Mouse (Mus musculus): ENCODE results near the gene Ak7. TPM values are rescaled to one million over a fixed set of nuclear protein-coding genes. Genes with fewer than 3 reads are reported as not detected.

The Ak7 gene
- polyA plus RNA-seq, 1 experiment from 2014 or later: 0.07 TPM

DNA sequence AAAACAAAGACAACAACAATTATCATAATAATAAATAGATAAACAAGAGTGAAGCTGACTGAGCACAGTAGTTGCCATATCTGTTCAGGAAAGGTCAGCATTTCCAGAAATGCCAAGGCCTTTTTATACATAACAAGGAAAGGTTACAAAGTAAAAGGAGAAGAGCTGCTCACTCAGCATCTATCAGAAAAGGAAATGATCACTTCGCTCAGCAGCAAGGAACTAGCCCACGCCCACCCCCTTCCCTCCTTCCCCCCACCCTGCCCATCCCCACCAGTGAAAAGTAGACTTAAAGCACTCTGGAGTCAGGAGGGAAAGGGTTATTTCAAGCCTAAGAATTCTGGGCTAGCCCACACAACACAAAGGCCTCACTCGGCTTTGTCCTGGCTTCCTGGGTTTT is 14.4 kb downstream of the Ak7 start:
- H3K9ac ChIP-seq (ENCODE audit: low read length): no peak overlapping the region
- H3K4me3 ChIP-seq (ENCODE audit: control insufficient read depth in 1 of 2, insufficient read depth in 1 of 2, low read depth in 1 of 2, low read length in 2 of 2): no peak overlapping the region
- 72% methylated on average over 3 of the region's 3 CpGs for WGBS
- no peak overlapping the region for H3K27ac ChIP-seq (replicated peaks in 1 of 2; ENCODE audit: control insufficient read depth in 1 of 2, insufficient read depth in 1 of 2, low read depth in 2 of 2, low read length in 2 of 2)
- no peaks in the 10 kb centered on the region for H3K27me3 ChIP-seq (ENCODE audit: control insufficient read depth, insufficient read depth, low read length)
- H3K9me3 ChIP-seq (ENCODE audit: control insufficient read depth, low read length): no peaks in the 10 kb centered on the region
- no peak for ATAC-seq (ENCODE audit: insufficient number of reproducible peaks, insufficient read depth, low FRiP score, low read depth)
- H3K36me3 ChIP-seq (ENCODE audit: control insufficient read depth, insufficient read depth, low read length): no peaks in the 10 kb centered on the region
- no peaks in the 10 kb centered on the region for H3K4me1 ChIP-seq (ENCODE audit: control insufficient read depth in 2 of 2, insufficient read depth in 2 of 2, low read length in 2 of 2)
- H3K4me2 ChIP-seq (ENCODE audit: low read length): no peak overlapping the region

DNA sequence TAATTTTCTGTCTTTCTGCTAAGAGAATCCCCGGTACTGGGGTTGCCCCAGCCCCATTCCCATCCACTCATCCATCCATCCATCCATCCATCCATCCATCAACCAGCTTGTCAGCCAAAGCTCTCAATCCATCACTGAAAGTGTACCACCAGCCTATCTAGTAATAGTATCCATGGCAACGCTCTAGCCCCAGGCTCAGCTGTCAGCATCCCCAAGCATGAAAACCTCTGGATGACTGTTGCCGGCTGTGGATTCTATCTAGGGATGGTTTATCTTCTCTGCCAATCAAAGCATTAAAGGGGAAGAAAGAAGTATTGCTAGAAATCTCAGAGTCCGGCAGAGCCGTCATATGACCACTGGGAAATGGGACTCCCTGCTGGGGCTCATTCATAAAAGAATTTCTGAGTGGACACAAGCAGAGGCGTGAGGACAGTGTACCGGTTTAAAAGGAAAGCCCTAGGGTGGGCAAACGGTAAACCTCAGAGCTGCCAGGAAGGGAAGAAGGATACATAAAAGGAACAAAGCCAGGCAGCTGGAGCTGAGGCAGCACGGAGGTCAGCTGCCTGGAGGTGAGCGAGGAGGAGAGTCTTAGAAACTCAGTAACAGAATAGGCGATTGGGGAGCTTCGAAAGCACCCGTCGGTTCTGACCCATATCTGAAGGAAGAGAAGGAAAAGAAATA is 15.8 kb downstream of the Ak7 start:
- H3K4me2 ChIP-seq (ENCODE audit: low read length): no peak overlapping the region
- no peak overlapping the region for H3K9ac ChIP-seq (ENCODE audit: low read length)
- H3K4me1 ChIP-seq (ENCODE audit: control insufficient read depth in 2 of 2, insufficient read depth in 2 of 2, low read length in 2 of 2): no peaks in the 10 kb centered on the region
- no peak overlapping the region for H3K27ac ChIP-seq (replicated peaks in 1 of 2; ENCODE audit: control insufficient read depth in 1 of 2, insufficient read depth in 1 of 2, low read depth in 2 of 2, low read length in 2 of 2)
- WGBS: 56% methylated on average over 14 of the region's 14 CpGs
- no peaks in the 10 kb centered on the region for H3K36me3 ChIP-seq (ENCODE audit: control insufficient read depth, insufficient read depth, low read length)
- no peaks in the 10 kb centered on the region for H3K27me3 ChIP-seq (ENCODE audit: control insufficient read depth, insufficient read depth, low read length)
- no peak overlapping the region for H3K4me3 ChIP-seq (ENCODE audit: control insufficient read depth in 1 of 2, insufficient read depth in 1 of 2, low read depth in 1 of 2, low read length in 2 of 2)
- H3K9me3 ChIP-seq (ENCODE audit: control insufficient read depth, low read length): no peaks in the 10 kb centered on the region
- ATAC-seq (ENCODE audit: insufficient number of reproducible peaks, insufficient read depth, low FRiP score, low read depth): no peak

DNA sequence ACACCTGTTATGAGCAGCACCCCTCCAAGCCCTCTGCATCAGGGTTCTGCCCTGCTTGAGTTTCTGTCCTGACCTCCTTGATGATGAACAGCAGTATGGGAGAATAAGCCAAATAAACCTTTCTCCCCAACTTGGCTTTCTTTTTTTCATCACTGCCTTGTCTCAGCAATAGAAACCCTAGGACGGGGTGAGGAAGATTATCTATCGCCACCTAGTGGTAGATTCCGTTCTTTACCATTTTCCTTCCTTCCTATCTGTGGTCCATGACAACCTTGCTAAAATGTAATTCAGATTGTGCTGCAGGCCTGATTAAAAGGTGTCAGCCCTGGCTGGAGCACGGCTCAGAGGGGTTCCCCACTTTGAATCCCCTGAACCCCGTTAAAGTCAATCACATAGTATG is 16.9 kb downstream of the Ak7 start:
- ATAC-seq (ENCODE audit: insufficient number of reproducible peaks, insufficient read depth, low FRiP score, low read depth): no peak

DNA sequence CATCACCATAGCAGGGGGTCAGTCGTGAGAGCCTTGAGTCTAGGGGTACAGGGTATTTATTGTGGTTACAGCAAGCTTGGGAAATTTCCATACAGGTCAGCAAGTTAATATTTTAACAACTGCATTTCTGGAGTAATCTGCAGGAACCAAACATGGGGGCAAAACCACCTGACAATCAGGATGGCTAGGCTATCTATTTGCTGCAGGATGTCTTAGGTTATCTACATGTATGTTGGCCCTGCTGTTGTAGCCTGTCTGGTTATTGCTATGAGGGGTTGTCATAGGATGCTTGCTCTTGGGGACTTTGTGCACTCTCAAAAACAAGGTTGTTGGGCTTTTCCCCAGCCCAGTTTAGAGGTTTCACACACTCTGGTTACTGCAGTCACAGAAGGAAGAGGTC is 18.8 kb downstream of the Ak7 start:
- 61% methylated on average over 1 of the region's 1 CpGs for WGBS
- H3K4me3 ChIP-seq (ENCODE audit: control insufficient read depth in 1 of 2, insufficient read depth in 1 of 2, low read depth in 1 of 2, low read length in 2 of 2): no peak overlapping the region
- H3K27ac ChIP-seq (replicated peaks in 1 of 2; ENCODE audit: control insufficient read depth in 1 of 2, insufficient read depth in 1 of 2, low read depth in 2 of 2, low read length in 2 of 2): no peak overlapping the region
- H3K4me1 ChIP-seq (ENCODE audit: control insufficient read depth in 2 of 2, insufficient read depth in 2 of 2, low read length in 2 of 2): no peaks in the 10 kb centered on the region
- no peak overlapping the region for H3K9ac ChIP-seq (ENCODE audit: low read length)
- H3K4me2 ChIP-seq (ENCODE audit: low read length): no peak overlapping the region
- H3K9me3 ChIP-seq (ENCODE audit: control insufficient read depth, low read length): no peaks in the 10 kb centered on the region
- no peaks in the 10 kb centered on the region for H3K36me3 ChIP-seq (ENCODE audit: control insufficient read depth, insufficient read depth, low read length)
- H3K27me3 ChIP-seq (ENCODE audit: control insufficient read depth, insufficient read depth, low read length): no peaks in the 10 kb centered on the region
- no peak for ATAC-seq (ENCODE audit: insufficient number of reproducible peaks, insufficient read depth, low FRiP score, low read depth)

More for the DNA sequence above, 16.9 kb downstream of the Ak7 start:
- H3K27ac ChIP-seq (replicated peaks in 1 of 2; ENCODE audit: control insufficient read depth in 1 of 2, insufficient read depth in 1 of 2, low read depth in 2 of 2, low read length in 2 of 2): no peak overlapping the region
- no peak overlapping the region for H3K4me2 ChIP-seq (ENCODE audit: low read length)
- H3K4me3 ChIP-seq (ENCODE audit: control insufficient read depth in 1 of 2, insufficient read depth in 1 of 2, low read depth in 1 of 2, low read length in 2 of 2): no peak overlapping the region
- no peaks in the 10 kb centered on the region for H3K27me3 ChIP-seq (ENCODE audit: control insufficient read depth, insufficient read depth, low read length)
- no peak overlapping the region for H3K9ac ChIP-seq (ENCODE audit: low read length)
- H3K4me1 ChIP-seq (ENCODE audit: control insufficient read depth in 2 of 2, insufficient read depth in 2 of 2, low read length in 2 of 2): no peaks in the 10 kb centered on the region
- no peaks in the 10 kb centered on the region for H3K9me3 ChIP-seq (ENCODE audit: control insufficient read depth, low read length)
- 3% methylated on average over 5 of the region's 5 CpGs for WGBS
- no peaks in the 10 kb centered on the region for H3K36me3 ChIP-seq (ENCODE audit: control insufficient read depth, insufficient read depth, low read length)

DNA sequence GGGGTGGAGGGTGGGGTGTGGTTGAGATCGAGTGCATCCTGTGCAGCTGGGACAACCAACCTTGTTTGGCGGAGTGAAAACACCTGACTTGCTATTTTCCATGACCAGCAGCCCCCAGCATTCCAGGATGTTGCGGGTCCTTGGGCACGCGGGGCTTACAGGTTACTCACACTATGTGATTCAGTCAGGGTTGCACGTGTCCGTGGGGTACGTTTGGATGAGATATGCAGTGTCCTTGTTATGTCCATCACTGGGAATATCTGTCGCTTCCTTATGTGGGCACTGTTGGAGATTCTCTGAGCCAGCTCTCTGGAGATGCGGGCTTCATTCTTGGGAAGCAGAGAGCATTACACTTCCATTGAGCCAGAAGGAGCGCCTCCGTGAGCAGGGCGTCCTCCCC is 20.0 kb downstream of the Ak7 start:
- Histone ChIP-seq H3K9me3 (ENCODE audit: control insufficient read depth, low read length) (no peaks in the 10 kb centered on the region), H3K4me2 (ENCODE audit: low read length) (no peak overlapping the region), H3K36me3 (ENCODE audit: control insufficient read depth, insufficient read depth, low read length) (no peaks in the 10 kb centered on the region), H3K27ac (replicated peaks in 1 of 2; ENCODE audit: control insufficient read depth in 1 of 2, insufficient read depth in 1 of 2, low read depth in 2 of 2, low read length in 2 of 2) (no peak overlapping the region), H3K4me1 (ENCODE audit: control insufficient read depth in 2 of 2, insufficient read depth in 2 of 2, low read length in 2 of 2) (no peaks in the 10 kb centered on the region), H3K9ac (ENCODE audit: low read length) (no peak overlapping the region), H3K27me3 (ENCODE audit: control insufficient read depth, insufficient read depth, low read length) (no peaks in the 10 kb centered on the region), H3K4me3 (ENCODE audit: control insufficient read depth in 1 of 2, insufficient read depth in 1 of 2, low read depth in 1 of 2, low read length in 2 of 2) (no peak overlapping the region)
- 68% methylated on average over 13 of the region's 13 CpGs for WGBS
- ATAC-seq (ENCODE audit: insufficient number of reproducible peaks, insufficient read depth, low FRiP score, low read depth): no peak

DNA sequence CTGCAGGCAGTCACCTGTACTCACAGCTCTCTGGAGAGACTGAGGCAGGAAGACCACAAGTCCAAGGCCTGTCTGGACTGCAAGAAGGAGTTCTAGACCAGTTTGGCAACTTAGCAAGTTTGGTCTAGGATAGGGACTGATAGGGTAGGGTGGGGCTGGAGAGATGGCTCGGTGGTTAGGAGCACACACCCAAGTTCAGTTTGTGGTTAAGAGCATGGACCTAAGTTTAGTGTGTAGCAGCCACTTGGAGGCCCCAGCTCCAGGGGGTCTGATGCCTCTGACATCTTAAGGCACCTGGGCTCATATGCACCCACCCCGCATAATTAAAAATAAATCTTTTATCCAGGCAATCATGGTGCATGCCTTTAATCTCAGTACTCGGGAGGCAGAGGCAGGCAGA is 21.5 kb downstream of the Ak7 start:
- Histone ChIP-seq H3K9me3 (ENCODE audit: control insufficient read depth, low read length) (no peaks in the 10 kb centered on the region), H3K4me2 (ENCODE audit: low read length) (no peak overlapping the region), H3K27ac (replicated peaks in 1 of 2; ENCODE audit: control insufficient read depth in 1 of 2, insufficient read depth in 1 of 2, low read depth in 2 of 2, low read length in 2 of 2) (no peak overlapping the region), H3K27me3 (ENCODE audit: control insufficient read depth, insufficient read depth, low read length) (no peaks in the 10 kb centered on the region), H3K36me3 (ENCODE audit: control insufficient read depth, insufficient read depth, low read length) (no peaks in the 10 kb centered on the region), H3K4me3 (ENCODE audit: control insufficient read depth in 1 of 2, insufficient read depth in 1 of 2, low read depth in 1 of 2, low read length in 2 of 2) (no peak overlapping the region), H3K4me1 (ENCODE audit: control insufficient read depth in 2 of 2, insufficient read depth in 2 of 2, low read length in 2 of 2) (no peaks in the 10 kb centered on the region), H3K9ac (ENCODE audit: low read length) (no peak overlapping the region)
- ATAC-seq (ENCODE audit: insufficient number of reproducible peaks, insufficient read depth, low FRiP score, low read depth): no peak
- 72% methylated on average over 3 of the region's 3 CpGs for WGBS

DNA sequence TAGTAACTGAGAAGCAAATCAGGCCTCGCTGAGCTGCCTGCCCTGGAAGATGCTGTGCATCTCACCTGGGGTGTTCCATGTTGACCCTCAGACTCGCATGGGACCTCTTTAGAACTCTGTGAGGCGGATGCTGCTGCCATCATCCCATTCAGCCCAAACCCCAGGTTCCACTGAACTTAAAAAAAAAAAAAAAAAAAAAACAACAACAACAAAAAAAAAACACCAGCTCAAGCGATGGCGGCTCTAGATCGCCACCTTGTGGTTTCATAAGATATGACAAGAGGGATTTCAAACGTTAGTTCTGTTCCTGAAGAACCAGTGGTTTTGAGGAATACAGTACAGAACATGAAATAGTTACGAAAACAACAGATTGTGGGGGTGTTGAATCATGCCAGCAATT is 22.2 kb downstream of the Ak7 start:
- H3K36me3 ChIP-seq (ENCODE audit: control insufficient read depth, insufficient read depth, low read length): no peaks in the 10 kb centered on the region
- no peaks in the 10 kb centered on the region for H3K27me3 ChIP-seq (ENCODE audit: control insufficient read depth, insufficient read depth, low read length)
- H3K9ac ChIP-seq (ENCODE audit: low read length): no peak overlapping the region
- no peak for ATAC-seq (ENCODE audit: insufficient number of reproducible peaks, insufficient read depth, low FRiP score, low read depth)
- H3K4me3 ChIP-seq (ENCODE audit: control insufficient read depth in 1 of 2, insufficient read depth in 1 of 2, low read depth in 1 of 2, low read length in 2 of 2): no peak overlapping the region
- H3K9me3 ChIP-seq (ENCODE audit: control insufficient read depth, low read length): no peaks in the 10 kb centered on the region
- no peak overlapping the region for H3K27ac ChIP-seq (replicated peaks in 1 of 2; ENCODE audit: control insufficient read depth in 1 of 2, insufficient read depth in 1 of 2, low read depth in 2 of 2, low read length in 2 of 2)
- 30% methylated on average over 8 of the region's 8 CpGs for WGBS
- H3K4me1 ChIP-seq (ENCODE audit: control insufficient read depth in 2 of 2, insufficient read depth in 2 of 2, low read length in 2 of 2): no peaks in the 10 kb centered on the region
- H3K4me2 ChIP-seq (ENCODE audit: low read length): no peak overlapping the region

DNA sequence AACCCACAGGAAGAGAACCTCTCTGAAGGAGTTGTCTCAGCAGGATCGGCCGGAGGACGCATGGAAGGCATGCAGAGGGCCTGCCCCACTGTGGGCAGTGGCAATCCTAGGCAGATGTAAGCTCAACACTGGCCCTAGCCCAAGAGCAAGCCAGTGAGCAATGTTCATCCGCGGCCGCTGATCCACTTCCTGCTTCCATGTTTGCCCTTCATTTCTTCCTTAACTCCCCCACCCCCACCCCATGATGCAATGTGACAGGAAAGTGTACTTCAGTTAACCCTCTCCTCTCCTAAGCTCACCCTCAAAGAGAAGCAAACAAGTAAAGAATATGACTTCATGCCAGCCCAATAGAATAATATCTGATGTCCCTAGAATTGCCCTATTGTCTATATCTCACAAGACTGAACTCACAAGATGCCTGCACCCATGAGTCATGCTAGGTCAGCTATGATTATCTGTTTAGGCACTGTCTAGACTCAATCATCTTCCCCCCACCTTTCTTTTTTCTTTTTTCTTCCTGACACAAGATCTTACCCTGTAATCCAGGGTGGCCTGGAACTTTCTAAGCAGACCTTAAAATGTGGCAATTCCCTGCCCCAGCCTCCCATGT is 25.2 kb downstream of the Ak7 start:
- no peak overlapping the region for H3K4me3 ChIP-seq (ENCODE audit: control insufficient read depth in 1 of 2, insufficient read depth in 1 of 2, low read depth in 1 of 2, low read length in 2 of 2)
- ATAC-seq (ENCODE audit: insufficient number of reproducible peaks, insufficient read depth, low FRiP score, low read depth): no peak
- H3K9me3 ChIP-seq (ENCODE audit: control insufficient read depth, low read length): no peaks in the 10 kb centered on the region
- WGBS: 72% methylated on average over 6 of the region's 6 CpGs
- H3K36me3 ChIP-seq (ENCODE audit: control insufficient read depth, insufficient read depth, low read length): no peaks in the 10 kb centered on the region
- no peaks in the 10 kb centered on the region for H3K27me3 ChIP-seq (ENCODE audit: control insufficient read depth, insufficient read depth, low read length)
- H3K27ac ChIP-seq (replicated peaks in 1 of 2; ENCODE audit: control insufficient read depth in 1 of 2, insufficient read depth in 1 of 2, low read depth in 2 of 2, low read length in 2 of 2): no peak overlapping the region
- no peak overlapping the region for H3K9ac ChIP-seq (ENCODE audit: low read length)
- no peak overlapping the region for H3K4me2 ChIP-seq (ENCODE audit: low read length)
- H3K4me1 ChIP-seq (ENCODE audit: control insufficient read depth in 2 of 2, insufficient read depth in 2 of 2, low read length in 2 of 2): no peaks in the 10 kb centered on the region
